ENCODE assay signal across 8 mouse cellular contexts in genomic region chr11:120149510-120150200, GRCm38 (mm10). TPM values are rescaled to one million over a fixed set of nuclear protein-coding genes. Genes with fewer than 3 reads are reported as not detected.
DNase-seq lines count a peak whose midpoint lies in the region; ATAC-seq lines count a peak whose summit lies in the region.

No protein-coding gene starts in this region.

- WGBS in embryonic facial prominence, embryonic 15.5 days = 32% methylated on average over 6 of the region's 6 CpGs
- WGBS in limb, embryonic 15.5 days = 38% methylated on average over 6 of the region's 6 CpGs
- WGBS in stomach, embryonic 15.5 days = 43% methylated on average over 6 of the region's 6 CpGs

- H3K9ac ChIP-seq in embryonic facial prominence, embryonic 15.5 days = peak overlapping the region; percentile 73; the same call in 1 of the 2 replicates
- H3K9ac ChIP-seq in limb, embryonic 15.5 days = no peak overlapping the region
- H3K9ac ChIP-seq in stomach, embryonic 15.5 days = peak overlapping the region; percentile 72; the same call in 1 of the 2 replicates

- no peaks in the 10 kb centered on the region for H3K27me3 ChIP-seq in erythroblast, embryonic 14.5 days (ENCODE audit: control insufficient read depth)
- no peaks in the 10 kb centered on the region for H3K27me3 ChIP-seq in embryonic facial prominence, embryonic 15.5 days
- H3K27me3 ChIP-seq in limb, embryonic 15.5 days = no peaks in the 10 kb centered on the region
- no peaks in the 10 kb centered on the region for H3K27me3 ChIP-seq in stomach, embryonic 15.5 days (replicated peaks)

- peaks cover 38% of the 10 kb centered on the region for H3K36me3 ChIP-seq in erythroblast, embryonic 14.5 days (ENCODE audit: control insufficient read depth)
- 0 out of 2 replicates have a peak, but pooled peaks cover 10% of the 10 kb centered on the region for H3K36me3 ChIP-seq in embryonic facial prominence, embryonic 15.5 days
- H3K36me3 ChIP-seq in limb, embryonic 15.5 days = peaks cover 15% of the 10 kb centered on the region; the same call in 1 of the 2 replicates
- no peaks in the 10 kb centered on the region for H3K36me3 ChIP-seq in stomach, embryonic 15.5 days

- ATAC-seq in erythroblast, adult 5-6 weeks (replicated peaks; ENCODE audit: low FRiP score, poor library complexity, severe bottlenecking) = no peak
- no peak for ATAC-seq in embryonic facial prominence, embryonic 15.5 days (ENCODE audit: insufficient number of reproducible peaks, low FRiP score, low TSS enrichment, low read depth)
- no peak for ATAC-seq in limb, embryonic 15.5 days (ENCODE audit: insufficient number of reproducible peaks, low FRiP score, low TSS enrichment, low read depth)
- ATAC-seq in stomach, embryonic 15.5 days (ENCODE audit: insufficient read depth, low FRiP score, low read depth) = no peak

- peak; percentile 82 for DNase-seq in 3T3-L1 (ENCODE audit: low read depth, low spot score)
- no peak for DNase-seq in embryo, embryonic 11 days
- no peak for DNase-seq in left cerebral cortex, postnatal 14 days (ENCODE audit: low spot score in 2 of 2)

- no peaks in the 10 kb centered on the region for H3K9me3 ChIP-seq in erythroblast, embryonic 14.5 days (ENCODE audit: control insufficient read depth, low read length)
- no peaks in the 10 kb centered on the region for H3K9me3 ChIP-seq in embryonic facial prominence, embryonic 15.5 days (replicated peaks)
- no peaks in the 10 kb centered on the region for H3K9me3 ChIP-seq in limb, embryonic 15.5 days
- H3K9me3 ChIP-seq in stomach, embryonic 15.5 days = no peaks in the 10 kb centered on the region

- intact Hi-C loops in left cerebral cortex, postnatal 14 days (cut with DNase I) = no loop called here

- H3K4me1 ChIP-seq in erythroblast, embryonic 14.5 days (ENCODE audit: control insufficient read depth) = peaks cover 49% of the 10 kb centered on the region
- H3K4me1 ChIP-seq in embryonic facial prominence, embryonic 15.5 days = peaks cover 27% of the 10 kb centered on the region
- peaks cover 23% of the 10 kb centered on the region for H3K4me1 ChIP-seq in limb, embryonic 15.5 days
- peaks cover 21% of the 10 kb centered on the region for H3K4me1 ChIP-seq in stomach, embryonic 15.5 days

- H3K4me2 ChIP-seq in embryonic facial prominence, embryonic 15.5 days (replicated peaks) = peak overlapping the region; percentile 84
- peak overlapping the region; percentile 78 for H3K4me2 ChIP-seq in limb, embryonic 15.5 days
- H3K4me2 ChIP-seq in stomach, embryonic 15.5 days = peak overlapping the region; percentile 68

- no peak overlapping the region for H3K27ac ChIP-seq in embryonic facial prominence, embryonic 15.5 days (replicated peaks)
- no peak overlapping the region for H3K27ac ChIP-seq in limb, embryonic 15.5 days
- no peak overlapping the region for H3K27ac ChIP-seq in stomach, embryonic 15.5 days

- peak overlapping the region; percentile 100 for H3K4me3 ChIP-seq in erythroblast, embryonic 14.5 days (replicated peaks)
- peak overlapping the region; percentile 92 for H3K4me3 ChIP-seq in embryonic facial prominence, embryonic 15.5 days (replicated peaks)
- H3K4me3 ChIP-seq in limb, embryonic 15.5 days = peak overlapping the region; percentile 88
- peak overlapping the region; percentile 92 for H3K4me3 ChIP-seq in stomach, embryonic 15.5 days (replicated peaks)

RNA-seq across cellular contexts. Expression of gene Slc38a10, which starts 1.5 kb away (rescaled TPM):
- polyA plus RNA-seq in erythroblast, embryonic 14.5 days (2012) = 6.1 and 6.2 TPM in 2 replicates
- 7.7 and 10.7 TPM in 2 replicates for total RNA-seq in erythroblast, adult 5-6 weeks (2015; ENCODE audit: low replicate concordance)
- total RNA-seq in erythroblast, adult 5-6 weeks (2017; ENCODE audit: low replicate concordance) = 22.4 and 39.9 TPM in 2 replicates
- 90.2 and 94.5 TPM in 2 replicates for polyA plus RNA-seq in embryonic facial prominence, embryonic 15.5 days (2015; fragmentation: Nextera tagmentation; extraction: Ambion mirVana)
- 96.1 and 101 TPM in 2 replicates for polyA plus RNA-seq in limb, embryonic 15.5 days (2015; fragmentation: Nextera tagmentation; extraction: Ambion mirVana)
- polyA plus RNA-seq in stomach, embryonic 15.5 days (2015; fragmentation: Nextera tagmentation; extraction: Ambion mirVana) = 87.2 and 93.5 TPM in 2 replicates
- 10 to 100 TPM; 94.9 to 95.2 TPM for total RNA-seq in left cerebral cortex, postnatal 14 days (2021)

RNA-seq across cellular contexts. Expression of gene Ndufaf8, which starts 50.9 kb away (rescaled TPM):
- polyA plus RNA-seq in erythroblast, embryonic 14.5 days (2012) = 6.7 and 9.0 TPM in 2 replicates
- total RNA-seq in erythroblast, adult 5-6 weeks (2015; ENCODE audit: low replicate concordance) = 0.96 and 3.3 TPM in 2 replicates
- total RNA-seq in erythroblast, adult 5-6 weeks (2017; ENCODE audit: low replicate concordance) = 1.4 and 5.3 TPM in 2 replicates
- polyA plus RNA-seq in embryonic facial prominence, embryonic 15.5 days (2015; fragmentation: Nextera tagmentation; extraction: Ambion mirVana) = 80.6 and 81.4 TPM in 2 replicates
- 67.0 and 76.6 TPM in 2 replicates for polyA plus RNA-seq in limb, embryonic 15.5 days (2015; fragmentation: Nextera tagmentation; extraction: Ambion mirVana)
- polyA plus RNA-seq in stomach, embryonic 15.5 days (2015; fragmentation: Nextera tagmentation; extraction: Ambion mirVana) = 81.5 and 83.1 TPM in 2 replicates
- total RNA-seq in left cerebral cortex, postnatal 14 days (2021) = 10 to 100 TPM; 35.3 to 39.1 TPM

RNA-seq across cellular contexts. Expression of gene Tepsin, which starts 51.1 kb away (rescaled TPM):
- polyA plus RNA-seq in erythroblast, embryonic 14.5 days (2012) = 2.9 and 3.6 TPM in 2 replicates
- 1.5 and 1.9 TPM in 2 replicates for total RNA-seq in erythroblast, adult 5-6 weeks (2015; ENCODE audit: low replicate concordance)
- total RNA-seq in erythroblast, adult 5-6 weeks (2017; ENCODE audit: low replicate concordance) = 1.1 and 3.8 TPM in 2 replicates
- 16.5 and 20.8 TPM in 2 replicates for polyA plus RNA-seq in embryonic facial prominence, embryonic 15.5 days (2015; fragmentation: Nextera tagmentation; extraction: Ambion mirVana)
- 17.8 TPM in 2 replicates for polyA plus RNA-seq in limb, embryonic 15.5 days (2015; fragmentation: Nextera tagmentation; extraction: Ambion mirVana)
- polyA plus RNA-seq in stomach, embryonic 15.5 days (2015; fragmentation: Nextera tagmentation; extraction: Ambion mirVana) = 17.7 and 19.0 TPM in 2 replicates
- 10 to 100 TPM; 18.4 to 18.7 TPM for total RNA-seq in left cerebral cortex, postnatal 14 days (2021)

Comparison
In these comparisons a context has a peak if more than half of its experiments do, and no peak if none do; other contexts are left out.
1. RNA of gene Slc38a10, which starts 1.5 kb away (polyA plus RNA-seq): 96.1 to 101 TPM in limb, embryonic 15.5 days, 90.2 to 94.5 TPM in embryonic facial prominence, embryonic 15.5 days and 87.2 to 93.5 TPM in stomach, embryonic 15.5 days; 6.1 to 6.2 TPM in erythroblast, embryonic 14.5 days; every median in the first group is over 10 times any median in the second.
2. Peak in every context shown above with its lines, with median percentiles within 50 percentile points of each other: H3K4me3 ChIP-seq and H3K4me2 ChIP-seq.